Mouse (Mus musculus) heart, embryonic 12.5 days (tissue): Measurements from ENCODE around the gene Hspb8. TPM values are rescaled to one million over a fixed set of nuclear protein-coding genes. Genes with fewer than 3 reads are reported as not detected.

Experiments
- ATAC-seq: fragments of 200-750 bp; cut with Nextera tagmentation; 2 replicates; pipeline ENCODE4 v1.8.0; 2017; ENCODE audit warnings: moderate TSS enrichment, moderate library complexity; ENCODE audit not compliant: insufficient number of reproducible peaks, low FRiP score
- H3K27ac ChIP-seq: fragments of 300-500 bp; sonication (generic); 2 replicates; pipeline ENCODE4 v1.5.1; 2016; ENCODE audit warnings: mild to moderate bottlenecking, moderate library complexity; ENCODE audit not compliant: poor library complexity, severe bottlenecking
- H3K27me3 ChIP-seq: fragments of 300-500 bp; sonication (generic); replicated peaks from 2 replicates; pipeline ENCODE4 v1.6.1; 2016; ENCODE audit warnings: mild to moderate bottlenecking, moderate library complexity
- H3K36me3 ChIP-seq: fragments of 300-500 bp; sonication (generic); 2 replicates; pipeline ENCODE4 v1.6.1; 2016; ENCODE audit warnings: mild to moderate bottlenecking, moderate library complexity
- H3K4me1 ChIP-seq: fragments of 300-500 bp; sonication (generic); replicated peaks from 2 replicates; pipeline ENCODE4 v1.6.1; 2016; ENCODE audit warnings: mild to moderate bottlenecking
- H3K4me2 ChIP-seq: fragments of 300-500 bp; sonication (generic); 2 replicates; pipeline ENCODE4 v1.6.1; 2016; ENCODE audit warnings: mild to moderate bottlenecking, moderate library complexity
- H3K4me3 ChIP-seq: fragments of 300-500 bp; sonication (generic); 2 replicates; pipeline ENCODE4 v1.5.1; 2016; ENCODE audit warnings: mild to moderate bottlenecking
- H3K9ac ChIP-seq: fragments of 300-500 bp; sonication (generic); 2 replicates; pipeline ENCODE4 v1.6.1; 2016; ENCODE audit warnings: mild to moderate bottlenecking, moderate library complexity
- H3K9me3 ChIP-seq: fragments of 300-500 bp; sonication (generic); replicated peaks from 2 replicates; pipeline ENCODE4 v1.6.1; 2016; ENCODE audit warnings: mild to moderate bottlenecking, moderate library complexity
- WGBS: fragments of 180-500 bp; shearing (Covaris S2); methylation state at CpG from one replicate; pipeline ENCODE4 v1.1.7; 2016; 5-methylcytosine and 5-hydroxymethylcytosine counted together
- polyA plus RNA-seq: library from polyadenylated mRNA; unstranded; fragments of >200 nt; fragmentation: Nextera tagmentation; extraction: Ambion mirVana; gene quantifications from 2 replicates; pipeline ENCODE4 v1.2.1, GENCODE M21; 2016

The Hspb8 gene
- polyA plus RNA-seq, 1 experiment from 2014 or later: 37.9 TPM

- no peak overlapping the region for H3K27ac ChIP-seq
- WGBS: 31% methylated on average over 23 of the region's 23 CpGs
- H3K9ac ChIP-seq: no peak overlapping the region
- no peaks in the 10 kb centered on the region for H3K36me3 ChIP-seq
- H3K9me3 ChIP-seq: no peaks in the 10 kb centered on the region
- peak; percentile 12; the same call in 1 of the 2 replicates for ATAC-seq
- peak overlapping the region; percentile 20 for H3K4me3 ChIP-seq
- peaks cover 50% of the 10 kb centered on the region for H3K4me1 ChIP-seq
- peak overlapping the region; percentile 47 for H3K4me2 ChIP-seq
- H3K27me3 ChIP-seq: peaks cover 29% of the 10 kb centered on the region
Observed at GRCm38 (mm10) chr5:116446552-116446951, 23.9 kb upstream of the Hspb8 start.

GRCm38 (mm10) chr5:116445634-116446367 lies 23.1 kb upstream of the Hspb8 start:
- Histone ChIP-seq H3K9me3 (no peaks in the 10 kb centered on the region), H3K9ac (no peak overlapping the region), H3K4me1 (peaks cover 46% of the 10 kb centered on the region), H3K36me3 (no peaks in the 10 kb centered on the region), H3K4me2 (peak overlapping the region; percentile 47), H3K27me3 (peaks cover 31% of the 10 kb centered on the region), H3K27ac (no peak overlapping the region), H3K4me3 (peak overlapping the region; percentile 20; the same call in 1 of the 2 replicates)
- 39% methylated on average over 10 of the region's 10 CpGs for WGBS
- no peak for ATAC-seq

GRCm38 (mm10) chr5:116444517-116444916 lies 21.9 kb upstream of the Hspb8 start:
- H3K36me3 ChIP-seq: no peaks in the 10 kb centered on the region
- no peaks in the 10 kb centered on the region for H3K9me3 ChIP-seq
- H3K27ac ChIP-seq: no peak overlapping the region
- no peak for ATAC-seq
- H3K4me3 ChIP-seq: no peak overlapping the region
- 63% methylated on average over 27 of the region's 27 CpGs for WGBS
- peaks cover 35% of the 10 kb centered on the region for H3K4me1 ChIP-seq
- peaks cover 31% of the 10 kb centered on the region for H3K27me3 ChIP-seq
- H3K4me2 ChIP-seq: no peak overlapping the region
- H3K9ac ChIP-seq: no peak overlapping the region

- WGBS: 75% methylated on average over 8 of the region's 8 CpGs
- H3K36me3 ChIP-seq: no peaks in the 10 kb centered on the region
- H3K9ac ChIP-seq: no peak overlapping the region
- no peak overlapping the region for H3K4me2 ChIP-seq
- peaks cover 31% of the 10 kb centered on the region for H3K27me3 ChIP-seq
- H3K4me3 ChIP-seq: no peak overlapping the region
- no peak overlapping the region for H3K27ac ChIP-seq
- H3K9me3 ChIP-seq: no peaks in the 10 kb centered on the region
- ATAC-seq: no peak
- peaks cover 25% of the 10 kb centered on the region for H3K4me1 ChIP-seq
Observed at GRCm38 (mm10) chr5:116443459-116443940, 20.8 kb upstream of the Hspb8 start.

- H3K9me3 ChIP-seq: no peaks in the 10 kb centered on the region
- H3K4me1 ChIP-seq: peaks cover 18% of the 10 kb centered on the region
- H3K9ac ChIP-seq: no peak overlapping the region
- 70% methylated on average over 7 of the region's 7 CpGs for WGBS
- no peaks in the 10 kb centered on the region for H3K36me3 ChIP-seq
- no peak overlapping the region for H3K27ac ChIP-seq
- no peak for ATAC-seq
- H3K4me2 ChIP-seq: no peak overlapping the region
- peaks cover 31% of the 10 kb centered on the region for H3K27me3 ChIP-seq
- no peak overlapping the region for H3K4me3 ChIP-seq
Observed at GRCm38 (mm10) chr5:116442697-116443458, 20.2 kb upstream of the Hspb8 start.

- Histone ChIP-seq H3K4me1 (no peaks in the 10 kb centered on the region), H3K27me3 (peaks cover 22% of the 10 kb centered on the region), H3K9ac (no peak overlapping the region), H3K4me2 (no peak overlapping the region), H3K4me3 (no peak overlapping the region), H3K27ac (no peak overlapping the region), H3K36me3 (no peaks in the 10 kb centered on the region), H3K9me3 (no peaks in the 10 kb centered on the region)
- WGBS: 55% methylated on average over 4 of the region's 4 CpGs
- no peak for ATAC-seq
Observed at GRCm38 (mm10) chr5:116440251-116440650, 17.6 kb upstream of the Hspb8 start.

- Histone ChIP-seq H3K4me2 (no peak overlapping the region), H3K4me3 (no peak overlapping the region), H3K9me3 (no peaks in the 10 kb centered on the region), H3K9ac (no peak overlapping the region), H3K27ac (no peak overlapping the region), H3K27me3 (peaks cover 7% of the 10 kb centered on the region; the same call in 1 of the 2 replicates), H3K4me1 (peaks cover 5% of the 10 kb centered on the region; the same call in 1 of the 2 replicates), H3K36me3 (no peaks in the 10 kb centered on the region)
- ATAC-seq: no peak
- 39% methylated on average over 4 of the region's 4 CpGs for WGBS
Observed at GRCm38 (mm10) chr5:116438328-116438727, 15.7 kb upstream of the Hspb8 start.

GRCm38 (mm10) chr5:116436117-116436516 lies 13.5 kb upstream of the Hspb8 start:
- Histone ChIP-seq H3K27me3 (no peaks in the 10 kb centered on the region), H3K4me3 (no peak overlapping the region), H3K4me2 (no peak overlapping the region), H3K4me1 (peaks cover 5% of the 10 kb centered on the region; the same call in 1 of the 2 replicates), H3K27ac (no peak overlapping the region), H3K9ac (no peak overlapping the region), H3K36me3 (no peaks in the 10 kb centered on the region), H3K9me3 (no peaks in the 10 kb centered on the region)
- no peak; the same call in 1 of the 2 replicates for ATAC-seq

- H3K4me2 ChIP-seq: no peak overlapping the region
- H3K9me3 ChIP-seq: no peaks in the 10 kb centered on the region
- no peak overlapping the region for H3K9ac ChIP-seq
- no peak overlapping the region for H3K27ac ChIP-seq
- no peak overlapping the region for H3K4me3 ChIP-seq
- H3K36me3 ChIP-seq: no peaks in the 10 kb centered on the region
- no peak for ATAC-seq
- H3K4me1 ChIP-seq: peaks cover 5% of the 10 kb centered on the region; the same call in 1 of the 2 replicates
- no peaks in the 10 kb centered on the region for H3K27me3 ChIP-seq
- 48% methylated on average over 13 of the region's 13 CpGs for WGBS
Observed at GRCm38 (mm10) chr5:116434976-116435850, 12.5 kb upstream of the Hspb8 start.

GRCm38 (mm10) chr5:116432871-116433270 lies 10.2 kb upstream of the Hspb8 start:
- H3K4me2 ChIP-seq: no peak overlapping the region
- no peaks in the 10 kb centered on the region for H3K36me3 ChIP-seq
- H3K27me3 ChIP-seq: no peaks in the 10 kb centered on the region
- 60% methylated on average over 7 of the region's 7 CpGs for WGBS
- H3K9me3 ChIP-seq: no peaks in the 10 kb centered on the region
- no peak overlapping the region for H3K4me3 ChIP-seq
- H3K9ac ChIP-seq: no peak overlapping the region
- peaks cover 9% of the 10 kb centered on the region; the same call in 1 of the 2 replicates for H3K4me1 ChIP-seq
- H3K27ac ChIP-seq: no peak overlapping the region
- ATAC-seq: no peak
